Mouse (Mus musculus) 3134 (cell line): ENCODE data around the gene Boll.
A peak's percentile ranks its signal among the peaks of the same experiment; 100 is the strongest.
"Not testable (repeated sequence)": the region's sequence is repeated elsewhere in the genome, so short reads cannot be mapped to it uniquely, and the experiment has no call there.

ENCODE experiments used
- DNase-seq: peaks from one replicate; pipeline ENCODE4 v3.0.0-alpha.2; 2011; ENCODE audit warnings: low spot score; ENCODE audit not compliant: insufficient read length; ENCODE audit errors: extremely low read depth

Boll gene

GRCm38 (mm10) chr1:55363044-55363565, at the start of gene Boll:
Boll (minus strand) TSS chr1:55363469.
- no peak for DNase-seq

DNA sequence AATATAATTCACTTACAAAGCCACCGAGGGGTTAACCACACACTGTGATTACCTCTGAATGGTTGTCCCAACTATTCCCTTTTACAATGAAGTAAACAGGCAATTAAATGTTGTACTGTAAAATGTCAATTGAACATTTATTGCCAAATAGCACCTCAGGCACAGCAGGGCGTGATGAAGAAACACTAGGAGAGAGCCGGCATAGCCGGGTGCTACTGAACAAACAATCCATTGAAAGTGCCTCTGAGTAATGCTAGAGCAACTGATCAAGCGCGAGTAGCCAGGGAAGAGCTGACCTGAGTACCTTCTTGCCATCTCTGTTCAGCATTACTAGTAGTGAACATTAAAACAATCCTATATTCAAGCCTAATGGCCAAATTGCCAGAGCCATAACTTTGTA, 49.3 kb upstream of the Boll start:
- DNase-seq = no peak

DNA sequence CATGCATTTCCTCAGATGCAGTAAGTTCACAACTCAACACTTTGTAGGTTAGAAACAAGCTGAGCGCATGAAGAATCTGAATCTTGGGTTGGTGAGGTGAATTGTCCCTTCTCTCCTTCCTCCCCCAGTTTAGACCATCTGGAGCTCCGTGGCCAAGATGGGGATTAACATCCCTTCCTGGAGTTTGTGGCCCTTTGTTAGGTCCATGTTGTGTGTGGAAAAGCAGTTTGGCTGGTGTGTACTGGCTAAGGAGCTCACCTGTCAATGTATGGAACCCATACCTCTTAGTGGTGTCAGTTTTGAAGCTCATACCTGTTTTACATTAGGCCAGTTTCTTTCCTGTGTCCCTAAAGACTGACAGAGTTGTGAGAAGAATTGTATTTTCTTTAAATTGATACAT, 47.8 kb upstream of the Boll start:
- DNase-seq = no peak

- peak; percentile 47 for DNase-seq
These were observed 47.4 kb upstream of the Boll start for GRCm38 (mm10) chr1:55410670-55411069.

DNA sequence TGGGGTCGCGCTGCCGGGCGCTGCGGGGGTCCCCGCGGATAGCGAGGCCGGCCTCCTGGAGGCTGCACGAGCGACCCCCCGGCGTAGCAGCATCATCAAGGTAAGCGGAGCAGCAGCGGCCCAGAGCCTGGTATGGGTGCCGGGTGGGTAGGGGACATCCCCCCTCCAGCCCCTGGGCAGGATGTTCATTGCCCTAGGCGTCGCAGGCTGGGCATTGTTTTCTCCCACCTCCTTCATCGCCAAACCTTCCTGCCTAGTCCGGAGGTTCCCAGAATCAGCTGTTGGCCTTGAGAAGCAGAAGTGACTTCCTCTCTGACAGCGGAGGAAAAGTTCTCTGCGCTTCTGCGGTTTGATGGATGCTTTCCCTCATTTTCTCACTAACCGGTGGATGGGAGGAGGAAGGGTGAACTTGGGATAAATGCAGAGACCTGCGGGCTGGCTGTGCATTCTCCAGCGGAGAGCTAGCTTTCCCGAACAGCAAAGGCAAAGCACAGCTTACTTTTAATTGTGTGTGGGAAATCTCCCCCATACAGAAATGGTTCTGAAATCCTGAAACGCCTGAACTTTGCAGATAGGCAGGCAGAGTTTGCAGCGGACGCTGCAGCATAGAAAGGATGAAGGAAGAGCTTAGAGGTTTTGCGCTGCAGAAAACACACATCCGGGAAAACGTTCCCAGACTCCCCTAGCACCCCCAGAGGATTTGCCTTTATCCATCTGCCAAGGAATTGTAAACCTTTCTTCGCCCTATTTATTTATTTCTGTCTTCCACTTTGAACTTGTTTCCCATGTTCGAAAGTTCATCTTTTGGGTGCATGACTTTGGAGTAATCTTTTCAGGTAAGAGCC, 43.5 kb upstream of the Boll start:
- peak; percentile 69 for DNase-seq

GRCm38 (mm10) chr1:55406023-55406413, 42.7 kb upstream of the Boll start:
- no peak for DNase-seq

GRCm38 (mm10) chr1:55405272-55406022, 42.2 kb upstream of the Boll start, which contains the start of gene Plcl1:
Plcl1 (plus strand) TSS chr1:55405921.
- DNase-seq = peak; percentile 99

GRCm38 (mm10) chr1:55404439-55404838, 41.2 kb upstream of the Boll start:
- peak; percentile 45 for DNase-seq

- DNase-seq = no peak
These were observed 36.6 kb upstream of the Boll start for GRCm38 (mm10) chr1:55399891-55400290.

GRCm38 (mm10) chr1:55383114-55383773, 20.0 kb upstream of the Boll start:
- peak; percentile 45 for DNase-seq

DNA sequence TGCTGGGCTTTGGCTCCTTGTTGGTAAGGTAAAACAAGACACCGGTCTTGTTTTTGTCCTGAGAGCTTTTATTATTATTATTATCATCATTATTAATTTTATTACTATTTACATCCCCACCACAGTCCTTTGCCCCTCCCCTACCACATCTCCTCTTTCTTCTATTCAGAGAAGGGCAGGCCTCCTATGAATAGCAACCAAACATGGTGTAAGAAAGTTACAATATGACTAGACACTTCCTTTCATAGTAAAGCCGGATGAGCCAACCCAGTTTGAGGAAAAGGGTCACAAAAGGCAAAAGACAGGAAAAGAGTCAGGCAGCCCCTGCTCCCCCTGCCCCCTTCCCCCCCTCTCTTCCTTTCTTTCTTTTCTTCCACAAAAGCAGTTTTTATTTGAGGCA, 17.3 kb upstream of the Boll start:
- no peak for DNase-seq

- DNase-seq = no peak
These were observed 9.4 kb upstream of the Boll start for GRCm38 (mm10) chr1:55372626-55373025.

- no peak for DNase-seq
These were observed 317 bp upstream of the Boll start for GRCm38 (mm10) chr1:55363586-55363985.

DNA sequence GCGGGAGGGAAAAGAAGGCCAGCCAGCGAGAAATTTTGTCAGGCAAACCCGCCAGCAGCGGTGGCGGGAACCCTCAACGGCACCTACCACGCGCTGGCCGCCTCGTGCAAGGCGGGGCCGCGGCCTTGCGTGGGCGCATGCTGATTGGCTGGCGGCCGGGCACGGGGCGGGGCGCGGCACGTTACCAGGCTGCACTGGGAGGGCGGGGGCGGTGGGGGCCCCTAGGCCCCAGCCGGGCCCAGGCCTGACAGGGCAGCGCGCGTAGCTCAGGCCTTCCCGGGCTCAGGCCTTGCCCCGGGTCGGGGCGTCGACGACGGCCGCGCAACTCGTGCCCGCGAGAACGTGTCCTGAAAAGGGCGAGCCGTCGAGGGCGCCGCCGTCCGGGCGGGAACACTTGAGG, 635 bp downstream of the Boll start:
- no peak for DNase-seq

- DNase-seq = not testable (repeated sequence)
These were observed 11.4 kb downstream of the Boll start for GRCm38 (mm10) chr1:55351914-55352313.

DNA sequence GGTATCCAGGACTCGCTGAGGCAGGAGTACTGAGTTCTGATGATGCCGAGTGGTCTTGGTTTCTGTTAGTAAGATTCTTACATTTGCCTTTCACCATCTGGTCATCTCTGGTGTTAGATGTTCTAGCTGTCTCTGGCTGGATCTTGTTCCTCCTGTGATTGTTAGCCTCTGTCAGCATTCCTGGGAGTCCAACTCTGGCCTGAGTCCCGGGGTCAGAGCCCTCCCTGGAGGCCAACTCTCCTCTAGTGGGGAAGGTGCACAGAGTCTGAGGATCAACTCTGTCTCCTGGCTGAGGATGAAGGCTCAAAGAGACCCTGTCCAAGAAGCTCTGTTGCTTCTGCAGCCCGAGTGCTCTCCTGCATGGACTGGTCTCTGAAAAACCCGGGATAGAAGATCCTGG, 37.8 kb downstream of the Boll start:
- DNase-seq = not testable (repeated sequence)

- no peak for DNase-seq
These were observed 62.2 kb downstream of the Boll start for GRCm38 (mm10) chr1:55301077-55301476.

DNA sequence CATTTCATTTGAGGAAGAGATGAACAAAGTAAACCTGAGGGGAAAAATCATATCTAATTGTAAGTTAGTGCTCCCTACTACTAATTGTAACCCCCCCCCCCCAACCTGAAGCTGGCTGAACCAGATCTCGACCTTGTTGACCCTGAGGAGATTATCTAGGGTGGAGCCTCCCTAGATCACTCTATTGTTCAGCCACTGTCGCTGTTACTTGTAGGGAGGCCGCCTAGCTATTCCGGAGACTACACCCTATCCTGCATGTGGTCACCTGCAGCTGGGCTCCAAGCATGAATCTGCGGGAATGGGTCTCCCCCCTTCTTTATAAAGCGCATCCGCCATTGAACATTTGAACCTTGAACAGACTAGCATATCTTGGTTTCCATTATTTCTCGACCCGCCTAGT, 84.2 kb downstream of the Boll start:
- DNase-seq = no peak

DNA sequence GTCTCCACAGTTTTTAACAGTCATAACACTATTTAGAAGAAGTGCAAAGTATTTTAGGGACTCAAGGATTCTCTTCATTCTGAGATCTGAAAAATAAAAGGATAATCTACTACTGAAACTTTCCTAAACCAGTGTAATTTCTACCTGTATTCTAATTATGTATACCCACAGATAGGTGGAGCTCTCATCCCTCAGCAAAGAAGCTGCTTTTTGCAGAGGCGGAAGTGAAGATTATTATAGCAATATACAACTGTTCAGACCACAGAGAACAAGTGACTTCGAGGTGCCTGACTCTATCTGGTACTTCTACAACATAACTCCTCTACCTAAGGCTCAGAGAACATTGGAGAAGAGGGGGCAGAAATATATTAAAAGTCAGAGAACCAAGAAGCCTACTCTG, 97.8 kb downstream of the Boll start:
- no peak for DNase-seq

DNA sequence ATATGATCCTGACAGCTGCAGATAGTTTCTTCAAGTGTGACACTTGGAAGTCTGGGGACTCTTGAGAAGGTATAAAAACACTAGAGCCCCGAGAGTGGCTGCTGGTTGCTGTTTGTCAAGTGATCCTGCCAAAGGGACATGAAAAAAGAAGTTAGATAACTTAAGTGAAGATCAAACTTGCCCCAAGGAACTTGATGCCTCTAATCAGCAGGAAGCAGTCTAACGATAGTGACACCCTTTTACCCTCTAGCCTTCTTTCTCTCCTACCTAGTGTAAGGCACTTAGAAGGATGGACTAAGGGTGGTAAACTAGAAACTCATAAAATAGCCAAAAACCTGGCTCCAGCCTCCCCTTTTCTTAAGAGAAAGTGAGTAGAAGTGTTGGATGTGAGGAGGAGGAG, 98.9 kb downstream of the Boll start:
- no peak for DNase-seq

DNA sequence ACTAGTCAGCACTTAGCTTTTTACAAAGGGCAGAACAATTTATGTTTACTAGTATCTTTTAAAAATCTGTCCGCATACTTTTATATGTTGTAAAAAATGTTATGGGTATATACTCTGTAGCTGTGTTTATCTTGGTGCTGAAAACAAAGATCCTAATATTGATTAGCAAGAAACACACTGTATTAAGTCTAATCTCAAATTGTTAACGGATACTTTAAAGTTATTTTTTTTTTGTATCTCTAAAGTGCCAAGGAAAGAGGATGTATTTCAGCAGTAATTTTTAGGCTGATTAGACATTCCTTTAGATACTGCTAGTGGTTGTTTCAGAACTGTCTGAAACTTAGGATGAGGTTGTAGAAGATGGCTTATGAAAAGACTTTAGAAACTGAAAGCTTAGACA, 116.9 kb downstream of the Boll start:
- DNase-seq = no peak
